Comparison of ENCODE assay signal across 8 mouse cellular contexts in the genomic region with DNA sequence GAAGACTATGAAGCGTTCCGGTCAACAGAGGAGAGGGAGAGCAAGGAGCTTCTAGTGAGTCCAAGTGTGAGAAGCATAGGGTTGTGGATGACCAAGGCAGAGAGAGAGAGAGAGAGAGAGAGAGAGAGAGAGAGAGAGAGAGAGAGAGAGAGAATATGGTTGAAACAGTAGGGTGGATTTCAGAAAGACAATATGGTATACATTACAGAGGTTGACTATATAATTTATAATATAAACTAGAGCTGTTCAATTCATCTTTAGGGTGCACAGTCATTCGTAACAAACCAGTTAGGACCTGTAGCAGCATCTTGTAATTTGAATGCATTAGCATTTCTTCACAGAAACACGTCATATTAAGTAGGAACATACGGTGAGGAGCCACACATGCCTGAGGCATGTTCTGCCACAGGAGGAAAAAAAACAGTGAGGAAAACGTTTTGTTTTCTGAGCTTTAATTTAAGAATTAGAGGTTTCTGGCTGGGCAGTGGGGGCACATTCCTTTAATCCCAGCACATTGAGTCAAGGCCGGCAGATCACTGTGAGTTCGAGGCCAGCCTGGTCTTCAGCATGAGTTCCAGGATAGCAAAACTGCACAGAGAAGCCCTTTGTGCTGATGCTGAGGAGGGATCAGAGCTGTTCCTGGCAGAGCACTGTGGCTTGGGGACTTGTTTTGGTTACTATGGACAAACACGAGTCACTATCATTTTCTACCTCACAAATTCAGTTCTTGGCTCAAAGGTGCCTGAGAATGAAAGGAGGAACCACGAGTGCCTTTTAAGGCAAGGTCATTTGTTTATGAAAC. TPM values are rescaled to one million over a fixed set of nuclear protein-coding genes. Genes with fewer than 3 reads are reported as not detected.
DNase-seq lines count a peak whose midpoint lies in the region; ATAC-seq and TF ChIP-seq lines count a peak whose summit lies in the region.

No protein-coding gene starts in this region.

- TF ChIP-seq POLR2A in kidney, adult 2 months (IDR thresholded peaks at IDR 0.05; ENCODE audit: low read depth, low read length) = no peak

- no peaks in the 10 kb centered on the region for H3K27me3 ChIP-seq in kidney, adult 2 months (replicated peaks; ENCODE audit: control insufficient read depth, insufficient read depth, low read length)
- peaks cover 40% of the 10 kb centered on the region for H3K27me3 ChIP-seq in hindbrain, embryonic 12.5 days
- peaks cover 10% of the 10 kb centered on the region for H3K27me3 ChIP-seq in midbrain, embryonic 14.5 days (ENCODE audit: control insufficient read depth, insufficient read depth, low read length)

- no peaks in the 10 kb centered on the region for H3K9me3 ChIP-seq in hindbrain, embryonic 12.5 days (replicated peaks)
- H3K9me3 ChIP-seq in midbrain, embryonic 14.5 days (ENCODE audit: control insufficient read depth, low read length) = no peaks in the 10 kb centered on the region

- H3K36me3 ChIP-seq in kidney, adult 2 months (ENCODE audit: control insufficient read depth, insufficient read depth, low read length) = no peaks in the 10 kb centered on the region
- no peaks in the 10 kb centered on the region for H3K36me3 ChIP-seq in hindbrain, embryonic 12.5 days
- no peaks in the 10 kb centered on the region for H3K36me3 ChIP-seq in midbrain, embryonic 14.5 days (ENCODE audit: control insufficient read depth, insufficient read depth, low read length)

- no peak for DNase-seq in kidney, adult 2 months
- DNase-seq in kidney, postnatal 25 days = no peak
- peak; percentile 61 for DNase-seq in NIH3T3 (ENCODE audit: low read depth)
- no peak for DNase-seq in midbrain, embryonic 14.5 days
- DNase-seq in retina, postnatal 1 day = no peak
- no peak for DNase-seq in frontal cortex, postnatal 10 days (ENCODE audit: low spot score in 2 of 2)
- DNase-seq in embryo, embryonic 10.5 days (ENCODE audit: low spot score) = no peak

- TF ChIP-seq CTCF in kidney, adult 2 months (conservative IDR thresholded peaks at IDR 0.05; ENCODE audit: insufficient read depth, insufficient read length, low read depth, low read length) = no peak

- 61% methylated on average over 10 of the region's 10 CpGs for WGBS in kidney, adult 2 months
- WGBS in hindbrain, embryonic 12.5 days = 76% methylated on average over 10 of the region's 10 CpGs
- 68% methylated on average over 10 of the region's 10 CpGs for WGBS in midbrain, embryonic 14.5 days

- peaks cover 18% of the 10 kb centered on the region for H3K4me1 ChIP-seq in kidney, adult 2 months (ENCODE audit: control insufficient read depth, insufficient read depth, low read length)
- peaks cover 13% of the 10 kb centered on the region for H3K4me1 ChIP-seq in hindbrain, embryonic 12.5 days
- H3K4me1 ChIP-seq in midbrain, embryonic 14.5 days (ENCODE audit: control insufficient read depth, insufficient read depth, low read length) = peaks cover 7% of the 10 kb centered on the region

- no peak overlapping the region for H3K9ac ChIP-seq in hindbrain, embryonic 12.5 days
- no peak overlapping the region for H3K9ac ChIP-seq in midbrain, embryonic 14.5 days (replicated peaks; ENCODE audit: low read length)

- H3K4me3 ChIP-seq in kidney, adult 2 months (ENCODE audit: insufficient read depth, low read depth, low read length) = peak overlapping the region; percentile 76
- no peak overlapping the region for H3K4me3 ChIP-seq in hindbrain, embryonic 12.5 days
- peak overlapping the region; percentile 77 for H3K4me3 ChIP-seq in midbrain, embryonic 14.5 days (replicated peaks; ENCODE audit: low read depth, low read length)

- H3K4me2 ChIP-seq in hindbrain, embryonic 12.5 days (replicated peaks) = peak overlapping the region; percentile 90; the same call in 1 of the 2 replicates
- peak overlapping the region; percentile 58 for H3K4me2 ChIP-seq in midbrain, embryonic 14.5 days (ENCODE audit: low read length)

- ATAC-seq in hindbrain, embryonic 12.5 days (ENCODE audit: low FRiP score) = no peak
- ATAC-seq in midbrain, embryonic 14.5 days (ENCODE audit: low FRiP score, low TSS enrichment) = no peak

- peak overlapping the region; percentile 89 for H3K27ac ChIP-seq in kidney, adult 2 months (ENCODE audit: insufficient read depth, low read depth, low read length)
- no peak overlapping the region for H3K27ac ChIP-seq in hindbrain, embryonic 12.5 days
- no peak overlapping the region for H3K27ac ChIP-seq in midbrain, embryonic 14.5 days (replicated peaks; ENCODE audit: low read depth, low read length)

RNA-seq across cellular contexts. Expression of gene Gm12184, which starts 12.6 kb away (rescaled TPM):
- 9.7 and 10.4 TPM in 2 replicates for polyA plus RNA-seq in kidney, adult 2 months (2012; rRNA removed)
- 7.2 and 10.0 TPM in 2 replicates for polyA plus RNA-seq in hindbrain, embryonic 12.5 days (2016; fragmentation: Nextera tagmentation; extraction: Ambion mirVana)
- 3.2 and 4.5 TPM in 2 replicates for polyA plus RNA-seq in midbrain, embryonic 14.5 days (2014; fragmentation: Nextera tagmentation; extraction: Ambion mirVana)

RNA-seq across cellular contexts. Expression of gene Trim7, which starts 13.1 kb away (rescaled TPM):
- polyA plus RNA-seq in kidney, adult 2 months (2012; rRNA removed) = 80.3 and 98.8 TPM in 2 replicates
- 0.70 and 1.6 TPM in 2 replicates for polyA plus RNA-seq in hindbrain, embryonic 12.5 days (2016; fragmentation: Nextera tagmentation; extraction: Ambion mirVana)
- polyA plus RNA-seq in midbrain, embryonic 14.5 days (2014; fragmentation: Nextera tagmentation; extraction: Ambion mirVana) = 0.75 and 1.6 TPM in 2 replicates

RNA-seq across cellular contexts. Expression of gene Trim41, which starts 21.9 kb away (rescaled TPM):
- polyA plus RNA-seq in kidney, adult 2 months (2012; rRNA removed) = 26.3 and 27.3 TPM in 2 replicates
- polyA plus RNA-seq in hindbrain, embryonic 12.5 days (2016; fragmentation: Nextera tagmentation; extraction: Ambion mirVana) = 6.4 and 7.1 TPM in 2 replicates
- polyA plus RNA-seq in midbrain, embryonic 14.5 days (2014; fragmentation: Nextera tagmentation; extraction: Ambion mirVana) = 6.3 and 8.4 TPM in 2 replicates

RNA-seq across cellular contexts. Expression of gene Irgm1, which starts 32.4 kb away (rescaled TPM):
- 24.4 and 28.2 TPM in 2 replicates for polyA plus RNA-seq in kidney, adult 2 months (2012; rRNA removed)
- polyA plus RNA-seq in hindbrain, embryonic 12.5 days (2016; fragmentation: Nextera tagmentation; extraction: Ambion mirVana) = 3.0 and 3.9 TPM in 2 replicates
- polyA plus RNA-seq in midbrain, embryonic 14.5 days (2014; fragmentation: Nextera tagmentation; extraction: Ambion mirVana) = 1.4 and 5.0 TPM in 2 replicates

RNA-seq across cellular contexts. Expression of gene Rack1, which starts 38.9 kb away (rescaled TPM):
- polyA plus RNA-seq in kidney, adult 2 months (2012; rRNA removed) = 1,151 and 1,243 TPM in 2 replicates
- polyA plus RNA-seq in hindbrain, embryonic 12.5 days (2016; fragmentation: Nextera tagmentation; extraction: Ambion mirVana) = 442 and 512 TPM in 2 replicates
- polyA plus RNA-seq in midbrain, embryonic 14.5 days (2014; fragmentation: Nextera tagmentation; extraction: Ambion mirVana) = 505 and 506 TPM in 2 replicates

Comparison
In these comparisons a context has a peak if more than half of its experiments do, and no peak if none do; other contexts are left out.
1. RNA of gene Trim7, which starts 13.1 kb away (polyA plus RNA-seq): 80.3 to 98.8 TPM in kidney, adult 2 months; 0.75 to 1.6 TPM in midbrain, embryonic 14.5 days and 0.70 to 1.6 TPM in hindbrain, embryonic 12.5 days; every median in the first group is over 10 times any median in the second.